Mouse (Mus musculus): ENCODE measurements at regions not wholly inside any gene's neighbourhood (a gene's known extent, or its start where the extent isn't known, plus 50 kb on each side); places are given as distances from the start of the nearest gene placed in this dataset.
A peak's percentile ranks its signal among the peaks of the same experiment; 100 is the strongest.

GRCm38 (mm10) chr8:23504704-23505103, 1093.5 kb downstream of the Mrps31 start:
- DNase-seq (ENCODE audit: low spot score in 2 of 2) = peak; percentile 17 to 28

GRCm38 (mm10) chr8:23505216-23505615, 1094.1 kb downstream of the Mrps31 start:
- no peak for DNase-seq (ENCODE audit: low spot score in 2 of 2)

- no peak for DNase-seq (ENCODE audit: low spot score in 2 of 2)
These were observed 1094.8 kb downstream of the Mrps31 start for GRCm38 (mm10) chr8:23505966-23506365.

- no peak for DNase-seq (ENCODE audit: low spot score in 2 of 2)
These were observed 1096.5 kb downstream of the Mrps31 start for GRCm38 (mm10) chr8:23507661-23508060.

DNA sequence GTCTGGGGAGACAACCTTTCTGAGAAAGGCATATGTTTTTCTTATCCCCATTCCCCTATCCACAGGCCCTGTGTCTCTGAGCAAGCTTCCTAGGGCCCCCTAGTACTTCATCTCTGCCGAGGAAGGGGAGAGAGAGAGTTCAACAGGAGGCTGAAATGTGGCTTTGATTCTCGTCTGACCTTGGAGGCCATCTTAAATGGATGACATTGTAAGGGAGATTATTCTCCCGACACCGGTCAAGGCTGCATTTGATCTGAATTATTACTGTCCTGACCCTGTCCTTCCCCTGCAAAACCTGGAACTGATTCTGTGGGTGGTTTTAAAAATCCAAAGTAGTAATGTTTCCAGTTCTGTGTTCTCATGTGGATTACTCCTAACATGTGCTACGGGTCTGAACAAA, 1098.9 kb downstream of the Mrps31 start:
- no peak for DNase-seq (ENCODE audit: low spot score in 2 of 2)

GRCm38 (mm10) chr8:23510561-23510960, 1099.4 kb downstream of the Mrps31 start:
- DNase-seq (ENCODE audit: low spot score in 2 of 2) = no peak

- DNase-seq (ENCODE audit: low spot score in 2 of 2) = no peak
These were observed 1100.1 kb downstream of the Mrps31 start for GRCm38 (mm10) chr8:23511264-23511663.

DNA sequence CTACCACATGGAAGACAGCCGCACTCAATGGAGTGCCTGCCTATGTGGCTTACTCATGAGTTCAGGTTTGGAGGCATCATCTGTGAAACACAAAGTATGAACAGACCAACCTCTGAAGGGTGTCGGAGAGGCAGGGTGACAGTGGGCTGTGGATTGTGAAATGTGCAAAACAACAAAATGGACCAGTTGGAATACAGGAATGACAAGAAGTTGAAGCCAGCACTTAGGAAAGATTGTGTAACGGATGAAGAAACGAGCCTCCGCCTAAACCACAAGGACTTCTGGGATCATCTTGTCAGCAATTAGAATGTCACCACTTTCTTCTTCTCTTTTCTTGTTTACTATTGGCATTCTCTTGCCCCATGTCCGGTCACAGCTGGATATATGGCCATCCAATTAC, 1100.6 kb downstream of the Mrps31 start:
- DNase-seq (ENCODE audit: low spot score in 2 of 2) = no peak

DNA sequence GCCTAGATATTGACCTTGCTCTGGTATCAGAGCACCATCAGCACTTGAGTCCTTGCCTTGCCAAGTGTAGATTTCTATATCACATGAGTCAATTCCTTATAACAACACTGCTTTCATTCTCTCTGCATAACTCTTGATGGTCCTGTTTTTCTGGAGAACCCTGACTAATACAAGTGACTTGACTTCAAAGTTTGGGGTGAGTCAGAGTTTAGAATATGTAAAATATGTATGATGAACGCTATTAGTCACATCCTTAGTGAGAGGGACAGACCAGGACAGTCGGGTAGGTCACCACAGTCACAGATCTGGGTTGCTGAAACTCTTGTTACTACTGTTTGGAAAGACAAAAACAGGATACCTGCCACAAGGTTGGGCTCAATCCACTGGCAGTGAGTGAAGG, 1105.3 kb downstream of the Mrps31 start:
- no peak for DNase-seq (ENCODE audit: low spot score in 2 of 2)

- DNase-seq (ENCODE audit: low spot score in 2 of 2) = peak in 1 of 2 experiments; percentile 15
These were observed 1120.5 kb downstream of the Mrps31 start for GRCm38 (mm10) chr8:23531551-23532142.

- no peak for DNase-seq (ENCODE audit: low spot score in 2 of 2)
These were observed 1126.7 kb downstream of the Mrps31 start for GRCm38 (mm10) chr8:23537681-23538359.

GRCm38 (mm10) chr8:23553565-23554473, 1142.7 kb downstream of the Mrps31 start:
- no peak for DNase-seq (ENCODE audit: low spot score in 2 of 2)

DNA sequence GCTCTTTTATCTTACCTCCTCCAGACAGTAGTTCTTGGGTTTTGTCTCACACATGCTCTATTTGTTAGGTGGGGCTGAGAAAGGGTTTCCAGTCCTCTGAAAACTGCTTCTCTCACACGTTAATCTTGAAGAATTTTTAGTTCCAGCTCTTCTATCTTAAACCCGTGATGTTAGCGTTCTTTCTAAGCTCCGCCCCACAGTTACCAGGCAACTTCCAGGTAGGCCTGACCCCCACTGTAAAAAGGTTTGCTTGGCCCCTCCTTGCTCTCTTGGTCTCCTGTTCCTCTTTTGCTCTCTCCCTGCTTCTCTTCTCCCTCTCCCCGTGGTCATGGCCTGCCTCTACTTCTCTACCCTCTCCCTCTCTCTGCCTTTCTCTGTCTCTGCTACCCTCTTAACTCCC, 1149.7 kb downstream of the Mrps31 start:
- DNase-seq (ENCODE audit: low spot score in 2 of 2) = no peak

- peak in 1 of 2 experiments; percentile 7 for DNase-seq (ENCODE audit: low spot score in 2 of 2)
These were observed 1150.7 kb downstream of the Mrps31 start for GRCm38 (mm10) chr8:23561683-23562385.

- DNase-seq (ENCODE audit: low spot score in 2 of 2) = no peak
These were observed 1151.3 kb downstream of the Mrps31 start for GRCm38 (mm10) chr8:23562504-23562903.

DNA sequence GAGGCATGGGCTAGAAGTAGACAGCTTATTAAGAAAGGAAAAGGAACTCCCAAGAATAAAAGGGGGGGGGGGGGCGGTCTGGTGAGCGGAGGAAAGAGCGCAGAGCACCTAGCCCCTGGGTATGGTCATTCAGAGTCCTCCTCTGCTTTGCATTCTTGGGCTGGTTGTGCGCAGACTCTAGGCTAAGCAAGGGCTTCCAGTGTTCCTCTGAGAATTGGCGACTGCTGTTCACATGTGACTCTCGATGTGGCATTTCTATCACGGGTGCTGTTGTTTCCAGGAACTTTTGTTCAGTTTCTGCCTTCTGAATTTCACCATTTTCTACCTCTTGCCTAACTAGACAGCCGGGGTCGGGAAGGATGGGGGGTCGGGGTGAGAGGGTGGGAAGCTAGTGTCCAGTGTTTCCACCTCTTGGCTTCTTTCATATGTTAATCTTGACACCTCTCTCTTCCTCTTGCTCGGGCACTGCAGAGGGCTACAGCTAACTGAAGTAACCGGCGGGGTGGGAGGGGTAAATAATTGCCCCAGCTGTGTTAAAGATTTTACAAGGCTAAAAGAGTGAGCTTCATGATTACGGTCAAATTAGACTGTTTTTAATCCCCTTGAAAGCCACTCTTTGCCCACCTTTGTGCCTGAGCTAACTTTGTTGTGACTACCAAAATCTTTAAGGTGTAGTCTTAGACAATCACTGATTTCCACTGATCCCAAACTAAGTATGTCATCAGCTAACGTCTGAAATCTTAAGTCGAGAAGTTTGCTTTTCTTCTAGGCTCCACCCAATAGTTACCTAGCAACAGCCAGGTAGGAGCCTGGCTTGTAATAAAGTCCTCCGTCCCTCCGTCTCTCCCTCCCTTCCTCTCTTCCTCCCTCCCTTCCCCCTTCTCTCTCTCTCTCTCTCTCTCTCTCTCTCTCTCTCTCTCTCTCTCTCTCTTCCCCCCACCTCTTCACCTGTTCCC, 1152.2 kb downstream of the Mrps31 start:
- no peak for DNase-seq (ENCODE audit: low spot score in 2 of 2)

- no peak for DNase-seq (ENCODE audit: low spot score in 2 of 2)
These were observed 1156.7 kb downstream of the Mrps31 start for GRCm38 (mm10) chr8:23567906-23568305.

- DNase-seq (ENCODE audit: low spot score in 2 of 2) = peak in 1 of 2 experiments; percentile 23
These were observed 1154.3 kb downstream of the Adam3 start for GRCm38 (mm10) chr8:23571338-23571737.

DNA sequence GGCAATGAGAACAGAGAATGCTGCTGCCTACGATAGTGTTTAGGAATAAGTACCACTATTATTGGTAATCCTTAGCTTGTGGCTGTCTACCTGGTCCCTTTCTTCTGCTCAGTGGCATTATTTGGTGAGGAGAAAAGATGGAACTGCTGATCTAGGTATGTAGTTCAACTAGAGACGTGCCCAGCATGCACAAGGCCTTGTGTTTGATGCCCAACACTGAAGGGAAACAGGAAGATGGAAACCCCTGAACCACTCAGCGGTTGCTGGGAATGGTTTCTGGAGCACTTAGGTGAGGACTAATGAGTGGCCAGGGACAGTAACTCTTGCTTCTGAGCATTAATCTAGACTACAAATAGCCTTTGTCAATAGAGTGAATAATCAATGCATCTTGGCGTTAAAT, 1145.5 kb downstream of the Adam3 start:
- no peak for DNase-seq (ENCODE audit: low spot score in 2 of 2)

- DNase-seq (ENCODE audit: low spot score in 2 of 2) = no peak
These were observed 1145.0 kb downstream of the Adam3 start for GRCm38 (mm10) chr8:23580701-23581100.

Data from left cerebral cortex, adult 8-10 months (tissue).